Mouse (Mus musculus) induced T-regulatory cell, adult 2 months (primary cell): ENCODE data around the gene Sbk2.

Experiments used
- DNase-seq: peaks from one replicate; pipeline ENCODE4 v3.0.0-alpha.2; 2012; ENCODE audit warnings: low read depth

The Sbk2 gene

DNA sequence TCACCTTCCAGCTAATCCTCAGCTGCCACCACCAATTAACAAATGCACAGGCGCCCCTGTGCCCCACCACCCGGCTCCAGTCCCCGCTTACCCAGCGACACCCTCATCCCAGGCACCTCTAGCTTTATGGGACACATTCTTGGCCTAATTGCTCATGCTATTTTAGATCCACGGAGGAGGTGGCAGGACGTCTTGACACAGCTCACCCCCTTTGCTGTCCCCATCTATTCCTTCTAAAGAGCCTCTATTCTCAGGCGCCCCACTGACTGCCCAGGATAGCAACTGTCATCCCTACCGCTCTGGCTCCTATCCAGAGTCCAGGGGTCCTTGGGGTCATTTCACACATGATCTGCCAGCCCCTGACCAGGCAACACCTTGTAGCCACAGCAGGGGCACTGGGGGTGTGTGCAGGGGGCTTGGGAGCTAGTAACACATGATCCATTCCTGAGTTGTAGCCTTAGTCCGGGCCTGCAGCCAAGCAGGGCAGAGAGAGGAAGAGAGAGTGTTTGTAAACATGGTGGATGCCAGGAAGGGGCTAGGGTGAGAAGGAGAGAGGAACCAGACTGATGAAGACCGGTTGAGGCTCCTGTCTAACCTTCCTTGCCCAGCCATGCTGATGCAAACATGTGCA, 10.3 kb downstream of the Sbk2 start:
- DNase-seq, result no peak

DNA sequence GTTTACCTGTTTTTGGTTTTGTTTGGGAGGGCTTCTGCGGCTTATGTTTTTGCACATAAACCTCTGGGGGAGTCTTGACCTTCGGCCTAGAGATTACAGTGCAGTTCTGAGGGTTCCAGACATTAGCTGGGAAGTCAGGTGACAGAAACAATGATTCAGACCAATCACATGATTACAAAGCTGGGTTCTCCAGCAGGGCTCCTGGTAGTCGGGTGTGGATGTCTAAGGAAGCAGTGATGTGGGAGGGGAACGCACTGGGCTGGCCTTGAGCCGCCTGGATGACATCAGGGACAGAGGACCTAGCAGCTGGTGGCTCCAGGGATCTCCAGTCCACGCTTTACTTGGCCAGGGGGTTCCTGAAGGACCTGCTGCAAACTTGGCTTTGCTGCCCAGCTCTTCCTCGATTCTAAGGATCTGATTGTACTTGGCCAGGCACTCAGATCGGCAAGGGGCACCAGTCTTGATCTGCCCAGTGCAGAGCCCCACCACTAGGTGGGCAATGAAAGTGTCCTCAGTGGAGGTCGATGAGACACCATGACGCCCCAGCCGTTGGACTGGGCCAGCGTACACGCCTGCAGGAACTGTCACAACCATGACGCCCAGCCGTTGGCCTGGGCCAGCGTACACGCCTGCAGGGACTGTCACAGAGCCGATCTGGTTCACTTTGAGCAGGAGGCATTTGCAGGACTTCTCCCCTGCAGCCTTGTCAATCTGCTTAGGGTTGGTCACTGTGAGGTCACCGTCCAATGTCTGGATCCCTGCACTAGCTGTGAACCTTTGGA, 13.5 kb downstream of the Sbk2 start:
- DNase-seq, result no peak

DNA sequence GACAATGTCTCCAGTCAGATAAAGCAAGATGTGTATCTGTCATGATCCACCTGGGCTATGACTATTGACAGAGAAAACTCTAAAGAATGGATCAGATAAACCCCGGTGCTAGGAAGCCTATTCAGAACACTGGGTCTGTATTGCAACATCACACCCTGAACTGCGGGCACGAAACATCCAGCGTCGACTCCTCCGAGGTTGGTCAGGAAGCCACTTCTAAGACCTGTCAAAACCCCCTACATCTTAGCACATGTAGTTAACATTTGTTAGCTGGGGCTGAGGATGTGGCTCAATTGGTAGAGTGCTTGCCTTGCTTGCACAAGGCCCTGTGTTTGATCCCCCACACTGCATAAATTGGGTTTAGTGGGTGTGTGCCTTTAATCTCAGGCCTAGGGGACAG, 15.8 kb downstream of the Sbk2 start:
- DNase-seq, result peak; percentile 26

DNA sequence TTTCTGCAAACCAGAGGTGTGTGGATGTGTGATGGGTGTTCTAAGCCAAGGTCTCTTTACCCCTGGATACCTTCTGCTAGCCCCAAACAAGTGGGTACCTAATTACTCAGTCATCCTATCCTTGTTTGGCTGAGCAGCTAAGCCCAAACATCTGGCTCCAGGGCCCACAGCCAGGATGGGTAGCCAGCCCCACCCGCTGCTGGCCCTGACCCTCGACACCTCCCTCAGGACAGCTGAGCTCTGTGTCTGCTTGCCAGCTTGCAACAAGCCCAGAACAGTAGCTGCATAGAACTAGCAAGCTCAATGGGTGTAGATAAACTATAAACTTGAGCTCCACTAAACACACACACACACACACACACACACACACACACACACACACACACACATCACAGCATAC, 16.4 kb downstream of the Sbk2 start:
- DNase-seq, result no peak

DNA sequence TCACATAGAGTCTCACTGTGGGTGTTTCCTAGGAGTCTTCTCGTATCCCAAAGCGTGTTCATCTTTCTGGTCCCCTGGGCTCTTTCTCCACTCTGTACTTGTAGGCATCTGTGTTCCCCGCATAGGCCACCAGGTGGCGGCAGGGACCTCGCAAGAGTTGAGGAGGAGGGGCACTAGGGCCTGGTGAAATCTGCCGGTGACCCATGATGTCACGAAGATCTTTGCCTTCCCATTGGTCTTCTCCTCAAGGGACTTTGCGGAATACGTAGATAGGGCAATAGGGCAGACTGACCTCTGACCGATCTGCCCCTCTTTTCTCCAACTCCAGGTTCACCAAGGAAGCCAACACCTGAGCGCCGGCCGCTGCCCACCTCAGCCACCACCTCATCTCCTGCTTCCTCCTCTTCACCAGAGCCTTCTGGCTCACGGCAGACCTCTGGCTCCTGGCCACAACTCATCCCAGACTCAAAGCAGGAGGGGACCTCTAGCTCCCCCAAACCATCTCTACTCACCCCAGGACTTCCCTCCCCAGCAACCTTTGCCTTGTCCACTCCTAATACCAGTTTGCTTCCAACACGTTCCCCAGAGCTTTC, 20.9 kb downstream of the Sbk2 start:
- peak; percentile 98 for DNase-seq

DNA sequence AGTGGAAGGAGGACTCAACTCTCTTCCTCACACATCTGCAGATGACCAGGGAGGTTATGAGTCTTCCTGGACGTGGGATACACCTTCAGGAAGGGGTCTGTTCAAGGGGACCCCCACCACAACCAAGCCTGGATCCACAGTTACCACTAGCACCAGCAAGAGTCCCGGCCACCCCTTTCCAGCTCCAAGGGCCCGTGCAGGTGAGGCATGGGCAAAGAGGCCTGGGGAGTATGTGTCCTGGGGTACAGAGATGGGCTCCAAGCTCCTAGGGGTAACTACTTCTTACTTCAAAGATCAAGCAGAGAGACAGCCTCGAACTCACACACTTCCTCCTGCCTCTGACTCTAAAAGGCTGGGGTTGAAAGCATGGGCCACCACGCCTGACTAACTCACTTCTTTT, 21.5 kb downstream of the Sbk2 start:
- no peak for DNase-seq

DNA sequence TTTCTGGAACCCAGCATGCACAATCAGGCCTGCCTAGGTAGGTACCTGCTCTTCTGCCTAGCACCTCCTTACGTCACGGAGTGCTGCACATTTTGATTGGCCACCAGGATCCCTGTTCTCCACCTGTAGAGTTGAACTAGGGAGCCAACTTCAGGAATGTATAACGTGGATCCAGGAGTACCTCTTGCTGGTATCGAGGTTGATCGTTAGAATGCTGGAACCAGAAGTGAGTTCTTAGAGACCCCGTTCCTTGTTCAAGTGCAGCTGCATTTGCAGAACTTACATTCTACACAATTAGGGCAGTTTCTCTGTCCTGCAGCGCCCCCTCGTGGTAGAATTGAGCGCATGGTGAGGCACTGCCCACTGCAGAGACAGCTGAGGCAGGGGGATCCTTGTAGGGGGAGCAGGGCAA, 24.1 kb downstream of the Sbk2 start:
- DNase-seq, result peak; percentile 93

DNA sequence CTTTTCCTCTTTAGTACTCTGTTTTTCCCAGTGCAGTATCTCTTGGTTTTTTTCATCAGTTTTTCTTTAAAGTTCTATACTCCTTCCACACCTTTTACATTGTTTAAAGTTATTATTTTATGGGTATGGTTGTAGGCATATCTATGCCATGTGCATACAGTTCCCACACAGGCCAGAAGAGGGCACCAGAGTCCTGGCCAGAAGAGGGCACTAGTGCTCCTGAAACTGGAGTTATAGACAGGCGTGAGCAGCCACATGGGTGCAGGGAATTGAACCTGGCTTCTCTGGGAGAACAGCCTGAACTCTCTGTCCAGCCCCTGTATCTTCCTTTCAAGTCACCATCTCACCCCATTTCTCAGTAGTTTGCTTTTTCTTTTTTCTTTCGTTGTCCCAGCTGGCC, 25.8 kb downstream of the Sbk2 start:
- peak; percentile 84 for DNase-seq

DNA sequence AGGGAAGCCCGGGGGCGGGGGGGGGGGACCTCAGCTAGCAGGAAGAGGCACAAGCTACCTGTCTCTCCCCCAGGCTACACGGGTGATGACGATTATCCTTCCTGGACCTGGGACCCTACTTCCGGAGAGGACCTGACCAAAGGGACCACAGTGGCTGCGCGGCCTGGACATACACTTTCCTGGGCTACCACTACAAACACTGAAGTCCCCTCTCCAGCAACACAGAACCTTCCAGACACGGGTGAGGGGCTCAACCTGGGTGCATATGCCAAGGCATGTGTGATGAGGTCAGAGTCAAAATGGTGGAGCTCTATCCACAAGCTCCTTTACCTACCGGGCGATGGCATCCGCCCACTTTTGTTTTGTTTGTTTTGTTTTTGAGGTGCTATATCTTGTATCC, 26.8 kb downstream of the Sbk2 start:
- DNase-seq, result no peak

DNA sequence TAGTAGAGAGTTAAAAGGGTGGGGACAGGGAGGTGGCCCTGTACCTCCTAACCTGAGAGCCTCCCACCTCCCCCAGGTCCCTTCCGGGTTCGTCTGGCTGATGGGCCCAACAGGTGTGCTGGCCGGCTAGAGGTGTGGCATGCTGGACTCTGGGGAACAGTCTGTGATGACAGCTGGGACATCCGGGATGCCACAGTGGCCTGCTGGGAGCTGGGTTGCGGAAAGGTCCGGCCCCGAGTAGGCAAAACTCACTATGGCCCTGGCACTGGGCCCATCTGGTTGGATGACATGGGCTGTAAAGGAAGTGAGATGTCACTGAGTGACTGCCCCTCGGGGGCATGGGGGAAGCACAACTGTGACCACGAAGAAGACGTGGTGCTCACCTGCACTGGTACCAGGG, 27.4 kb downstream of the Sbk2 start:
- no peak for DNase-seq

DNA sequence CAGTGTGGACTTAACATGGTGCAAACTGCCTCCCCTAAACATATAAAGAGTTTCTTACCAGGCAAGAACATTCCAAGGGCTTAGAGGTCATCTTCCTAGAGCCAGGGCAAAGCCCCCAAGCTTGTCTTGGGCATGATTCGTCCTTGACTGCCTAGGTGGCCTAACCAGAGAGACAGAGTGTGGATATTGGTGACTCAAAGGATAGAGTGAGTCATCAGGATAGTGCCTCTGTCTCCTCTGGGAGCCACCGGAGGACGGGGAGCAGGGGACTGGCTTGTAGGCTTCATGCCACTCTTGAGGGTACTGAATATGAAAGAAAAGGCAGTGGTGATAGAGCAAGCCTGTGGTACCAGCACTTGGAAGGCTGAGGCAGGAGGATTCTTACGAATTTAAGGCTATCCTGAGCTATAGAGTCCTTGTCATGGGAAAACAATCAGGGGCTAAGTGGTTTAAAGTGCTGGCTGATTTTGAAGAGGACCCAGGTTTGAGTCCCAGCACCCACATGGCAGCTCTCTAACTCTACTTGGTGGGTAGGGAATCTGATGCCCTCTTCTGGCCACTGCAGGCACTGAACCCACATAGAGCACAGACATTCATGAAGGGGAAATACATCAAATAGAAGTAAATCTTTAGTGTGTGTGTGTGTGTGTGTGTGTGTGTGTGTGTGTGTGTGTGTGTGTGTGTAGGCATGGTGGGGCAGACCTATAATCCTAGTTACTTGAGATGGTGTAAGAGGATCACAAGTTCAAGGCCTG, 29.9 kb downstream of the Sbk2 start:
- no peak for DNase-seq

DNA sequence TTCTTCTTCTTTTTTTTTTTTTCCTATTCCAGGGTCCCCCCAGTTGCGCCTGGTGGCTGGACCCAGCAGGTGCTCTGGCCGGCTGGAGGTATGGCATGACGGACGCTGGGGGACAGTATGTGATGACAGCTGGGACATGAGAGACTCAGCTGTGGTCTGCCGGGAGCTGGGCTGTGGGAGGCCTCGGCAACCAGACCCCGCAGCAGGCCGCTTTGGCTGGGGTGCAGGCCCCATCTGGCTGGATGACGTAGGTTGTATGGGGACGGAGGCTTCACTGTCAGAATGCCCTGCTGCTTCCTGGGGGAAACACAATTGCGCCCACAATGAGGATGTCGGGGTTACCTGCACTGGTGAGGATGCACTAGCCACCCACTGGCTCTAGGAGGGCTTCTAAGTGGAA, 31.1 kb downstream of the Sbk2 start:
- no peak for DNase-seq

DNA sequence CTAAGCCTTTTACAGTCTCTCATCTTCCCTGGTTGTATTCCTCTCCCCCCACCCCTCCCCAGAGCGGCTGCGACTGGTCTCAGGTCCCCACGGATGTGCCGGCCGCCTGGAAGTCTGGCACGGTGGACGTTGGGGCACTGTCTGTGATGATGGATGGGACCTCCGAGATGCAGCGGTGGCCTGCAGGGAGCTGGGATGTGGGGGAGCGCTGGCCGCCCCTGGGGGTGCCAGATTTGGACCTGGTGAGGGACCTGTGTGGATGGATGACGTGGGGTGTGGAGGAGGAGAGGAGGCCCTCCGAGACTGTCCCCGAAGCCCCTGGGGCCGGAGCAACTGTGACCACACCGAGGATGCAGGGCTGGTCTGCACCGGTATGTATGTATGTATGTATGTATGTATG, 35.9 kb downstream of the Sbk2 start:
- no peak for DNase-seq

DNA sequence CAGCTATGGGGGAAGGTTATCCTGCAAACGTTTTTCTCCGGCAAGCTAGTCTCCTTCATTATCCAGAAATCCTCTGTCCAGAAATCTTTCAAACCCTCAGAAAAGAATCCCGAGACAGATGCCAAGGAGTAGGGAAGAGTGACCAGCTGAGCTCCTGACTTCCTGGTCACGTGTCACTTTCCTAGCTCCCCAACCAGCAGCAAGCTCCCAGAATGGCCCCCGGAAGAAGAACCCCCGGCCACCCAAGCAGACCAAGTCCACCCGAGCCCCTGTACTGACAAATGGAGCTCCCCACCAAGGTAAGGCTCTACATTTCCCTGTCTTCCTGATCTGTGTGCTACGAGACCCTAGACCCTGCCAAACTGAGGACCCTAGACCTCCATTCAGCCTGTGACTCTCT, 36.5 kb downstream of the Sbk2 start:
- DNase-seq, result no peak

DNA sequence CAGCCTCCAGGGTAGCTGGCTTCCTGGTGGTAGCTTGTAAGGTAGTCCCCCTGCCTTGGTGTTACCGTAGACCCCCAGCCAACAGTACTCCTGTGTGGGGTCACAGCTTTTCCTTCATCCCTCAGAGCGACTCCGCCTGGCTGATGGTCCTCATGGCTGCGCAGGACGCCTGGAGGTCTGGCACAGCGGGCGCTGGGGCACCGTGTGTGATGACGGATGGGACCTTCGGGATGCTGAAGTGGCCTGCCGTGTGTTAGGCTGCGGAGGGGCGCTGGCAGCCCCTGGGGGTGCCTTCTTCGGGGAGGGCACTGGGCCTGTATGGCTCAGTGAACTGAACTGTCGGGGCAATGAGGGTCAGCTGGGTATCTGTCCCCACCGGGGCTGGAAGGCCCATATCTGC, 37.4 kb downstream of the Sbk2 start:
- no peak for DNase-seq

DNA sequence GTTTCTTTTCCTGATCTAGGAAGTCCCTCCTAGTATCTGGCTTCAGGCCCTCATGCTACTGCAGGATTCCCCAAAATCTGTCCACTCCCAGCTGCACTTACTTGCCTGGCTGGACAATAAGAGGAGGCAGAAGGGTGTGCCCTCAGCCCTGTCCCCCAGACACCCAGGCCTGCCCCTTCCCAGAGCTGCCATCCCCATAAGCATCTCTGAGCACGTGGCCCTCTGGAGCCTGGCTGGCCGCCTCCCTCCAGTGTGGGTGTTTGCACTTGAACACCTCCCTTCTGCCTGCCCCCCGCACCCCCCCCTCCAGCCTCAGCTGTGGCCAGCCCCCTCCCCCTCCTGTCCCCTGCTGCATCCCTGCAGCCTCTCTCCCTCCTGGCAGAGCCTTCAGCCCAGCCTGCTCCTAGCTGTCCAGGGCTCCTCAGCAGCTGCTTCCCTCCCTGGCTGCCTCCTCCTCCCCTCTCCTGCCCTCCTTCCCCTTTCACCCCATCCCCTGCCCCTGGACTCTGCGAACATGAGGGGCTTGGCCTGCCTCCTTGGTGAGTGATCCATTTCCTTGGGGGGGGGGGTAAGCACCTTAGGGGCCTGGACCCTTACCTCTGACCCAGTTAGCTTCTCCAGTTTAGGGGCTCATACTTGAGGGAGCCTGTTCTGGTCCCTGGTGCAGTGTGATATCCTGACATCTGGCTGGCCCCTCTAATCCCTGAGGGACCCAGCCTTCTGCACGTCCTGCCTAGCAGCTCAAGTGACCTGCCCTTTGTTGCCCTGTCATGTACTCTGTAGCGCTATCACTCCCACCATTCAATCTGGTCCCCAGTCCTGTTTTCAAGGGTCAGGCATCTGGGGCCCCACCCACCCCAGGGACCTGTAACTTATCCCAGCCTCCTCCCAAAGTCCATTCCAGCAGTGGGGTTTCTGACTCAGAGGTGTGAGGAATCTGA, 38.5 kb downstream of the Sbk2 start, which contains the start of gene Ssc5d:
TSS of gene Ssc5d (plus strand) at position 345 of the 941 bp plus-strand sequence.
- DNase-seq, result no peak

DNA sequence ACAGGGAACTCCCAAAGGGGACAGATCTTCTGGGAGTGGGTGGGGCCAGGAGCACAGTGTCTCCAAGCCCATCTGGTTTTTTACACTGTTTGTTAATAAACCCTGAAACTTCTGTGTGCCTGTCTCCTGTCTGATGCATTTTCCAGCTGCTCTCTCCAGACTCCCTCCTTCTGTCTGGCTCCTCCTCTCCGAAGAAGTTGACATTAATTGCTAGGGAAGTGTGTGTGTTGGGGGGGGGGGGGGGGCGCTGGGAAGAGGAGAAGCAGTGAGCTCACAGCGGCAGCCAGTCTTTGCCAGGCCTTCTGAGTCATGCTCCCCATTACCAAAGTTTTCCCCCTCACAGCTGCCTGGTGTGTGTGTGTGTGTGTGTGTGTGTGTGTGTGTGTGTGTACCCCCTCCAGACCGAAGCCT, 39.3 kb downstream of the Sbk2 start:
- no peak for DNase-seq

DNA sequence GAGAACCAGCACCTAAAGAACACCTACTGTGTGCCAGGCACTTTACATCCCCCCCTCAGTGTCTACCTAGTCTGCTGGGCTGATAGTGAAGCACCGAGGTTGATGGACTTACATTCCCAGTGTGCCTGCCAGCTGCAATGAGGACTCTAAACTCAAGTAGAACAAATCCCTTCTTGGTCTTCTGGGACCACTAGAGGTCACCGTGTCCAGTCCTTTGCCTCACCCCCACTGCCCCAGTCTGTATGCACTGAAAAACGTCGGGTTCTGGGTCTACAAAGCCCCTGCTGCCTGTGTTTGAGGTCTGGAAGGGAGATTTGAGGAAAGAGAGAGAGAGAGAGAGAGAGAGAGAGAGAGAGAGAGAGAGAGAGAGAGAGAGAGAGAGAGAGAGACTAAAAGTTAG, 39.7 kb downstream of the Sbk2 start:
- no peak for DNase-seq

DNA sequence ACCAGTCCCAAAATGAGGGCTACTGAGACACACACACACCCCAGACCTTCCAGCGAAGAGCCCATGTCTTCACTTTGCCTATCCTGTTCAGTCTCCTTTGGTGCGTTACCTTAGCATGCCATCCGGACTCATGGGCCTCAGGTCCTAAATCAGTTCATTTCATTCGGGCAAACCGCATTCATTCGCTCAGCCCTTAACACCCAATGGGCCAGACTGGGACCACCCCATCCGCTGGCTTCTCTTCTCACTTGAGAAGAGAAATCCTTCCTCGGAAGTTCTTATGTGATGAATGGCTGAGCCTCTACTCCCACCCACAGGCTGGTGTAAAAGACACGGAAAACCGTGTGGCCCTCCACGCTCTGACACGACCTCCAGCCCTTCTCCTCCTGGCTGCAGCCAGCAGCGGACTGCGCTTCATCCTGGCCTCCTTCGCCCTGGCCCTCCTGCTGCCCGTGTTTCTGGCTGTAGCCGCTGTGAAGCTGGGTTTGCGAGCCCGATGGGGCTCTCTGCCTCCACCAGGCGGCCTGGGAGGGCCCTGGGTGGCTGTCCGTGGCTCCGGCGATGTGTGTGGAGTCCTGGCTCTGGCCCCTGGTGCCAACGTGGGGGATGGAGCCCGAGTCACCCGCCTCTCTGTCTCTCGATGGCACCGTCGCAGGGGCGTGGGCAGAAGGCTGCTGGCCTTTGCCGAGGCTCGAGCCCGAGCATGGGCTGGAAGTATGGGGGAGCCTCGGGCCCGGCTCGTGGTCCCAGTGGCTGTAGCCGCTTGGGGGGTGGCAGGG, 40.4 kb downstream of the Sbk2 start:
- peak; percentile 35 for DNase-seq

DNA sequence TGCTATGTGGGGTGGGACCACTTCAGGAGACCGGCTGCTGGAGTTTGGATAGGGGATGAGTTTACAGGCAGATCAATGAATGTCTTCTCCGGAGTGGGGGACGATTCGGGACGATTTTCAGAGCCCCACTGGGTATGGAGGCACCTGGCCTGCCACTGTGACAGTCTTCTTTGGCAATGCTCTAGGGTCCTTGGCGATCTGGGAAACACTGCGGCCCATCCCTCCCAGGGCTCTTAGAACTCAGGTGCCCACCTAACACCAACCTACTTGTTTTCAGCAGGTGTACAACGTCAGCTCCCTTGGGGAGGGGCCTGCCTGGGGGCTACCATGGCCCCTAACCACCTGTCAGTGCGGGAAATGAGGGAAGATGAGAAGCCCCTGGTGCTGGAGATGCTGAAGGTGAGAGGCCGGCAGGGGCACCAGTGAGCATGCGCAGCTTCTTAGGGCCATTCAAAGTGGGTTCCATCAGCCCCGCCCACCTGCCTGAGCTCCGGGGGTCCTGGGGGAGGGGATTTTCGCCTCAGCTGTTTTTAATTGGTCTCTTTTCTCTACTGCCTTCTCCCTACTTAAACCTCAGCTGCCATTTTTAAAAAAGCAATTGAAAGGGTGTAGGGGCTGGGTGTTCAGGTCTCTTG, 41.2 kb downstream of the Sbk2 start:
- DNase-seq, result peak; percentile 47
